Mouse (Mus musculus) cerebellum, adult (tissue): ENCODE measurements around the gene Gm14851.
"Not testable (repeated sequence)": the region's sequence is repeated elsewhere in the genome, so short reads cannot be mapped to it uniquely, and the experiment has no call there.

Experiments used
- ATAC-seq: cut with Nextera tagmentation; 2 replicates; pipeline ENCODE4 v1.9.2; 2017; ENCODE audit warnings: mild to moderate bottlenecking, moderate library complexity, mixed read lengths; ENCODE audit not compliant: insufficient number of reproducible peaks, low FRiP score, low TSS enrichment

The Gm14851 gene

DNA sequence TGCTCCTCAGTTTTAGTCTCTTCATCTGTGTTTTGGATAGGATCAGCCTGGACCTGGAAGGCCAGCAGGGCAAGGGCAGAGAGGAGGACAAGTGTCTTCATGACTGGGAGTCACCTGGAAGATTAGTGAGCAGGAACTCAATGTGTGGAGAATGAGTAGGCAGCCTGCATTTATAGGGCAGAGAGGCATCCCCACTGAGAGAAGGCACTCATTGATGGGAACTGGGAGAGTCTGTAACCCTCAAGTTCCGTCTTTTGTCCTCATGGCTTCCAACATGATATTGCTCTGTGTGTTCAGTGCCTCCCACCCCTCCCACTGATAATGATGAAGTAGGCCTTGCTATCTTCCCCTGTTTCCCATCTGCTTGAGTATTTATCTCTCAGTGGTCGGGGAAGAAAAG lies at the start of gene Gm14851:
TSS of gene Gm14851 (minus strand) at position 101 of the 400 bp plus-strand sequence.
- not testable (repeated sequence) for ATAC-seq

- ATAC-seq: not testable (repeated sequence)
Measured at GRCm38 (mm10) chr8:21134342-21134741, 38.5 kb upstream of the Gm14851 start, which contains the start of gene Defa30. Defa30 (plus strand) TSS chr8:21134642.

DNA sequence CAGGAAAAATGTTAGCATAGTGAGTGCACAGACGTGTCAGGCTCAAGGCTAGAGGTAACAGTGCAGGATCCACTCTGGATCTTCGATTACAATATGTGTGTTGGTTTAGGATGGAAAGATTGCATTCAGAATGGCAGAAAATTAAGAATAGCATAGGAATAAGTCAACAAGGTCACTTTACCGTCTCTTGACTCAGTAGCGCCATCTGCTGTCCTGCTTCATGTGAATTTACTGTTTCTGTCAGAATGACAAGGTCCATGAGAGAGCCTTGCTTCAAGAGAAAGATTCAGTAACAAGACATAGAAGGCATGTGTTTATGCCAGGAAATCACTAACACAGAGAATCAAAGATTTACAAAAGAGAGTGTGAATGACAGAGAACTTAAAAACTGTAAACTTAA lies 2.7 kb downstream of the Gm14851 start:
- no peak for ATAC-seq

DNA sequence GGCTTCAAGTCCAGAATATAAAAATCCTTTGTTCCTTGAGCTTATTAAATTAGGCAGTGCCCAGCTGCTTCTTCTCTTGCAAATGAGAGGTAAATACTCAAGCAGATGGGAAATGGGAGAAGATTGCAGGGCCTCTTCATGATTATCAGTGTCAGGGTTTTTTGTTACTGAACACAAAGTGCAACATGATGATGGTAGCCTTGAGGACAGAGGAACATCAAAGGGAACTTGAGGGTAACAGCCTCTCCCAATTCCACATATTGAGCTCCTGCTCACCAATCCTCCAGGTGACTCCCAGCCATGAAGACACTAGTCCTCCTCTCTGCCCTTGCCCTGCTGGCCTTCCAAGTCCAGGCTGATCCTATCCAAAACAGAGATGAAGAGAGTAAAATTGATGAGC lies 11.7 kb downstream of the Gm14851 start, which contains the start of gene Defa25:
TSS of gene Defa25 (plus strand) at position 301 of the 400 bp plus-strand sequence.
- ATAC-seq: not testable (repeated sequence)

DNA sequence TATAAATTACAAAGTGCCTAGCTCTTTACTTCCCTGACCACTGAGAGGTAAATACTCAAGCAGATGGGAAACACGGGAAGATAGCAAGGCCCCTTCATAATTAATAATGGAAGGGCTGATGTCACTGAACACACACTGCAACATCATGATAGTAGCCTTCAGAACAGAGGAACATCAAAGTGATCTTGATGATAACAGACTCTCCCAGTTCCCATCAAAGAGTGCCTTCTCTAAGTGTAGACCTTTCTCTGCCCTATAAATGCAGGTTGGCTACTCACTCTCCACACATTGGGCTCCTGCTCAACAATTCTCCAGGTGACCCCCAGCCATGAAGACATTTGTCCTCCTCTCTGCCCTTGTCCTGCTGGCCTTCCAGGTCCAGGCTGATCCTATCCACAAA lies 31.1 kb downstream of the Gm14851 start, which contains the start of gene Defa35:
TSS of gene Defa35 (plus strand) at position 301 of the 400 bp plus-strand sequence.
- not testable (repeated sequence) for ATAC-seq

- not testable (repeated sequence) for ATAC-seq
Measured at GRCm38 (mm10) chr8:21054747-21055146, 41.1 kb downstream of the Gm14851 start, which contains the start of gene Defa23. Defa23 (plus strand) TSS chr8:21055047.
